Mouse (Mus musculus): ENCODE measurements around the gene Tas2r126.

- no peak for TF ChIP-seq POLR2A (IDR thresholded peaks at IDR 0.05; ENCODE audit: insufficient read depth, low read depth, low read length)
- no peak for TF ChIP-seq EP300 (IDR thresholded peaks at IDR 0.05; ENCODE audit: insufficient read depth, low read depth, low read length)
Measured at GRCm38 (mm10) chr6:42444491-42444890, 10.2 kb downstream of the Tas2r126 start.
